In the genomic region with DNA sequence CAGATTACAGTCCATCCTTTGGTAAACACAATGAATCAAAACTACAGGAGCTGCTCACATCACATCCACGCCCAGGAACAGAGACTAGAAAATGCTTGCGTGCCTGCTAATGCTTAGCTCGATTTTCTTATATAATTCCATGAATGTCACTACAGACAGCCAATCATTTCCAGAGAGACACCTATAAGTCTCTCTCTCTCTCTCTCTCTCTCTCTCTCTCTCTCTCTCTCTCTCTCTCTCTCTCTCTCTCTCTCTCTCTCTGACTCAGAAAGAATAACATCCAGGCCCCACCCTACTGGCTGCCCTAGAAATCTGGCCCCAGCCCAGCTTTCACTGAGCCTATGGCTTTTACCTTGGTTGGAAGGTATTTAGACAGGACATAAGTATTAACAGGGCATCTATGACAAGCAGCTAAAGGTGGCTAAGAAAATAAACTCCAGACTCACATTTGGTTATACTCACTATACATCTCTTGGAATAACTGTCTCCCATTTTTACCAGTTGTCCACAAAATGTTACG, we compare ENCODE assay signal across 33 mouse cellular contexts. TPM values are rescaled to one million over a fixed set of nuclear protein-coding genes. Genes with fewer than 3 reads are reported as not detected.
DNase-seq lines count a peak whose midpoint lies in the region; ATAC-seq and TF ChIP-seq lines count a peak whose summit lies in the region.
"Had no signal": no experiment of that assay in that cellular context is flagged by ENCODE, and none has a peak within 500 bp of the region (broad histone marks: within the 10 kb centered on the region; RNA-seq: fewer than 3 reads in every experiment).

No protein-coding gene starts in this region.

- H3K27me3 ChIP-seq in liver, embryonic 12.5 days (replicated peaks), result no peaks in the 10 kb centered on the region
- no peaks in the 10 kb centered on the region for H3K27me3 ChIP-seq in small intestine, adult 2 months (ENCODE audit: control insufficient read depth, insufficient read depth, low read length)
- no peaks in the 10 kb centered on the region for H3K27me3 ChIP-seq in forebrain, embryonic 14.5 days (replicated peaks; ENCODE audit: control insufficient read depth, insufficient read depth, low read length)
- H3K27me3 ChIP-seq in intestine, embryonic 15.5 days (replicated peaks), result no peaks in the 10 kb centered on the region
- H3K27me3 ChIP-seq: embryonic facial prominence, embryonic 15.5 days; hindbrain, embryonic 15.5 days; limb, embryonic 12.5 days; midbrain, embryonic 12.5 days; neural tube, embryonic 15.5 days had no signal

- no peaks in the 10 kb centered on the region for H3K9me3 ChIP-seq in liver, embryonic 12.5 days (replicated peaks)
- H3K9me3 ChIP-seq in forebrain, embryonic 14.5 days (replicated peaks; ENCODE audit: control insufficient read depth, low read length), result no peaks in the 10 kb centered on the region
- no peaks in the 10 kb centered on the region for H3K9me3 ChIP-seq in intestine, embryonic 15.5 days
- H3K9me3 ChIP-seq: embryonic facial prominence, embryonic 15.5 days; hindbrain, embryonic 15.5 days; limb, embryonic 12.5 days; midbrain, embryonic 12.5 days; neural tube, embryonic 15.5 days had no signal

- TF ChIP-seq POLR2A in small intestine, adult 2 months (IDR thresholded peaks at IDR 0.05; ENCODE audit: low read depth, low read length), result no peak

- ATAC-seq in erythroblast, adult 5-6 weeks (replicated peaks; ENCODE audit: low FRiP score, poor library complexity, severe bottlenecking), result 0 out of 2 replicates have a peak, but pooled peaks have one; percentile 31
- ATAC-seq in liver, embryonic 12.5 days, result no peak
- no peak for ATAC-seq in forebrain, embryonic 14.5 days
- no peak for ATAC-seq in intestine, embryonic 15.5 days
- ATAC-seq: CD4-positive, CD25-positive, alpha-beta regulatory T cell, adult 4 months; intestine, embryonic 16.5 days had no signal

- peaks cover 46% of the 10 kb centered on the region for H3K36me3 ChIP-seq in liver, embryonic 12.5 days
- no peaks in the 10 kb centered on the region for H3K36me3 ChIP-seq in small intestine, adult 2 months (ENCODE audit: control insufficient read depth, insufficient read depth, low read length)
- no peaks in the 10 kb centered on the region for H3K36me3 ChIP-seq in forebrain, embryonic 14.5 days (ENCODE audit: control insufficient read depth, insufficient read depth, low read length)
- no peaks in the 10 kb centered on the region for H3K36me3 ChIP-seq in intestine, embryonic 15.5 days
- H3K36me3 ChIP-seq: embryonic facial prominence, embryonic 15.5 days; hindbrain, embryonic 15.5 days; limb, embryonic 12.5 days; midbrain, embryonic 12.5 days; neural tube, embryonic 15.5 days had no signal

- TF ChIP-seq CTCF in small intestine, adult 2 months (IDR thresholded peaks at IDR 0.05; ENCODE audit: extremely low read depth, insufficient read length, insufficient replicate concordance, low read depth, low read length), result no peak

- peak overlapping the region; percentile 46 for H3K4me2 ChIP-seq in liver, embryonic 12.5 days
- no peak overlapping the region for H3K4me2 ChIP-seq in forebrain, embryonic 14.5 days (ENCODE audit: low read length)
- no peak overlapping the region for H3K4me2 ChIP-seq in intestine, embryonic 15.5 days (replicated peaks)
- H3K4me2 ChIP-seq: embryonic facial prominence, embryonic 15.5 days; hindbrain, embryonic 15.5 days; limb, embryonic 12.5 days; midbrain, embryonic 12.5 days; neural tube, embryonic 15.5 days had no signal

- H3K9ac ChIP-seq in liver, embryonic 12.5 days, result peak overlapping the region; percentile 64
- H3K9ac ChIP-seq in forebrain, embryonic 14.5 days (ENCODE audit: low read length), result no peak overlapping the region
- H3K9ac ChIP-seq in intestine, embryonic 15.5 days, result no peak overlapping the region
- H3K9ac ChIP-seq: embryonic facial prominence, embryonic 15.5 days; hindbrain, embryonic 15.5 days; limb, embryonic 12.5 days; midbrain, embryonic 12.5 days; neural tube, embryonic 15.5 days had no signal

- peak; percentile 9 to 11 for DNase-seq in urinary bladder, adult 18-20 months (ENCODE audit: low spot score in 2 of 2)
- DNase-seq in urinary bladder, postnatal 25 days (ENCODE audit: low spot score), result no peak
- DNase-seq in heart, adult 11 months, result no peak
- DNase-seq in forebrain, embryonic 14.5 days (ENCODE audit: low spot score), result no peak
- DNase-seq: cerebellum, adult 8-10 months; kidney, adult 9 months; kidney, postnatal 14 days; lung, adult 2 months; lung, postnatal 14 days; thymus, adult 2 months had no signal

- peak overlapping the region; percentile 82 for H3K27ac ChIP-seq in liver, embryonic 12.5 days
- H3K27ac ChIP-seq in small intestine, adult 2 months (ENCODE audit: insufficient read depth, low read depth, low read length), result 0 out of 2 replicates have a peak overlapping the region, but pooled peaks have one; percentile 15
- no peak overlapping the region for H3K27ac ChIP-seq in forebrain, embryonic 14.5 days (ENCODE audit: low read depth, low read length)
- no peak overlapping the region for H3K27ac ChIP-seq in intestine, embryonic 15.5 days
- H3K27ac ChIP-seq: embryonic facial prominence, embryonic 15.5 days; hindbrain, embryonic 15.5 days; layer of hippocampus, adult 2 months; limb, embryonic 12.5 days; midbrain, embryonic 12.5 days; neural tube, embryonic 15.5 days had no signal

- peaks cover 28% of the 10 kb centered on the region for H3K4me1 ChIP-seq in liver, embryonic 12.5 days
- peaks cover 18% of the 10 kb centered on the region for H3K4me1 ChIP-seq in small intestine, adult 2 months (ENCODE audit: control insufficient read depth, insufficient read depth, insufficient read length, low read length)
- no peaks in the 10 kb centered on the region for H3K4me1 ChIP-seq in forebrain, embryonic 14.5 days (ENCODE audit: control insufficient read depth, insufficient read depth, low read length)
- H3K4me1 ChIP-seq in intestine, embryonic 15.5 days (replicated peaks), result no peaks in the 10 kb centered on the region
- H3K4me1 ChIP-seq: embryonic facial prominence, embryonic 15.5 days; hindbrain, embryonic 15.5 days; limb, embryonic 12.5 days; midbrain, embryonic 12.5 days; neural tube, embryonic 15.5 days had no signal

- WGBS in liver, embryonic 12.5 days (ENCODE audit: insufficient replicate concordance), result 67% methylated on average over 4 of the region's 4 CpGs
- 44% methylated on average over 4 of the region's 4 CpGs for WGBS in small intestine, adult 2 months
- 85% methylated on average over 4 of the region's 4 CpGs for WGBS in forebrain, embryonic 14.5 days
- 72% methylated on average over 4 of the region's 4 CpGs for WGBS in intestine, embryonic 15.5 days

- peak overlapping the region; percentile 57 for H3K4me3 ChIP-seq in liver, embryonic 12.5 days
- no peak overlapping the region for H3K4me3 ChIP-seq in small intestine, adult 2 months (ENCODE audit: low read depth, low read length)
- no peak overlapping the region for H3K4me3 ChIP-seq in forebrain, embryonic 14.5 days (ENCODE audit: low read depth, low read length)
- no peak overlapping the region for H3K4me3 ChIP-seq in intestine, embryonic 15.5 days (replicated peaks)
- H3K4me3 ChIP-seq: embryonic facial prominence, embryonic 15.5 days; hindbrain, embryonic 15.5 days; layer of hippocampus, adult 2 months; limb, embryonic 12.5 days; midbrain, embryonic 12.5 days; neural tube, embryonic 15.5 days had no signal

RNA-seq across cellular contexts. Expression of a gene that starts 1.9 kb away (rescaled TPM):
- total RNA-seq in erythroblast, adult 5-6 weeks (2015; ENCODE audit: low replicate concordance), result 255 and 269 TPM in 2 replicates
- 137 and 175 TPM in 2 replicates for total RNA-seq in erythroblast, adult 5-6 weeks (2017; ENCODE audit: low replicate concordance)
- polyA plus RNA-seq in liver, embryonic 12.5 days (2016; fragmentation: Nextera tagmentation; extraction: Ambion mirVana), result 7.6 and 7.8 TPM in 2 replicates
- polyA plus RNA-seq in small intestine, adult 2 months (2012; rRNA removed), result 4.5 and 33.3 TPM in 2 replicates
- polyA plus RNA-seq in forebrain, embryonic 14.5 days (2014; fragmentation: Nextera tagmentation; extraction: Ambion mirVana), result 0.05 and 0.09 TPM in 2 replicates
- 0.54 and 0.82 TPM in 2 replicates for polyA plus RNA-seq in intestine, embryonic 15.5 days (2015; fragmentation: Nextera tagmentation; extraction: Ambion mirVana)
- polyA plus RNA-seq: forebrain, embryonic 11.5 days; hindbrain, embryonic 15.5 days; limb, embryonic 12.5 days; midbrain, embryonic 12.5 days had no signal

RNA-seq across cellular contexts. Expression of a gene that starts 16.3 kb away (rescaled TPM):
- total RNA-seq in erythroblast, adult 5-6 weeks (2015; ENCODE audit: low replicate concordance), result not detected in 2 replicates
- total RNA-seq in erythroblast, adult 5-6 weeks (2017; ENCODE audit: low replicate concordance), result not detected in 2 replicates
- polyA plus RNA-seq in liver, embryonic 12.5 days (2016; fragmentation: Nextera tagmentation; extraction: Ambion mirVana), result not detected in 2 replicates
- 0.13 TPM in 2 replicates for polyA plus RNA-seq in small intestine, adult 2 months (2012; rRNA removed)
- not detected in 2 replicates for polyA plus RNA-seq in forebrain, embryonic 14.5 days (2014; fragmentation: Nextera tagmentation; extraction: Ambion mirVana)
- not detected in 2 replicates for polyA plus RNA-seq in intestine, embryonic 15.5 days (2015; fragmentation: Nextera tagmentation; extraction: Ambion mirVana)
- total RNA-seq: common myeloid progenitor, adult 5-6 weeks; gastrocnemius, adult 18-20 months; hematopoietic stem cell, adult 5-6 weeks; layer of hippocampus, adult 2 months; layer of hippocampus, postnatal 25 days; left cerebral cortex, postnatal 14 days; megakaryocyte, adult 5-6 weeks had no signal
- polyA plus RNA-seq: CD4-positive, CD25-positive, alpha-beta regulatory T cell, adult 4 months; forebrain, embryonic 11.5 days; hindbrain, embryonic 15.5 days; intestine, embryonic 16.5 days; limb, embryonic 12.5 days; midbrain, embryonic 12.5 days; neural tube, embryonic 15.5 days; stomach, embryonic 14.5 days had no signal

RNA-seq across cellular contexts. Expression of a gene that starts 37.2 kb away (rescaled TPM):
- not detected in 2 replicates for total RNA-seq in erythroblast, adult 5-6 weeks (2015; ENCODE audit: low replicate concordance)
- total RNA-seq in erythroblast, adult 5-6 weeks (2017; ENCODE audit: low replicate concordance), result not detected in 2 replicates
- polyA plus RNA-seq in liver, embryonic 12.5 days (2016; fragmentation: Nextera tagmentation; extraction: Ambion mirVana), result not detected in 2 replicates
- 0.24 and 0.43 TPM in 2 replicates for polyA plus RNA-seq in small intestine, adult 2 months (2012; rRNA removed)
- polyA plus RNA-seq in forebrain, embryonic 14.5 days (2014; fragmentation: Nextera tagmentation; extraction: Ambion mirVana), result not detected in 2 replicates
- polyA plus RNA-seq in intestine, embryonic 15.5 days (2015; fragmentation: Nextera tagmentation; extraction: Ambion mirVana), result not detected in 2 replicates
- total RNA-seq: common myeloid progenitor, adult 5-6 weeks; gastrocnemius, adult 18-20 months; gastrocnemius, postnatal 4 days; hematopoietic stem cell, adult 5-6 weeks; layer of hippocampus, adult 2 months; layer of hippocampus, postnatal 25 days; left cerebral cortex, postnatal 14 days; megakaryocyte, adult 5-6 weeks had no signal
- polyA plus RNA-seq: CD4-positive, CD25-positive, alpha-beta regulatory T cell, adult 4 months; embryonic facial prominence, embryonic 15.5 days; forebrain, embryonic 11.5 days; heart, embryonic 16.5 days; hindbrain, embryonic 15.5 days; limb, embryonic 12.5 days; lung, adult 2 months; midbrain, embryonic 12.5 days; neural tube, embryonic 15.5 days; stomach, embryonic 14.5 days; thymus, adult 2 months; urinary bladder, adult 2 months had no signal

RNA-seq across cellular contexts. Expression of a gene that starts 37.4 kb away (rescaled TPM):
- not detected in 2 replicates for total RNA-seq in erythroblast, adult 5-6 weeks (2015; ENCODE audit: low replicate concordance)
- not detected in 2 replicates for total RNA-seq in erythroblast, adult 5-6 weeks (2017; ENCODE audit: low replicate concordance)
- polyA plus RNA-seq in liver, embryonic 12.5 days (2016; fragmentation: Nextera tagmentation; extraction: Ambion mirVana), result 0.14 and 0.19 TPM in 2 replicates
- polyA plus RNA-seq in small intestine, adult 2 months (2012; rRNA removed), result 386 and 713 TPM in 2 replicates
- polyA plus RNA-seq in forebrain, embryonic 14.5 days (2014; fragmentation: Nextera tagmentation; extraction: Ambion mirVana), result not detected in 2 replicates
- 25.4 and 34.4 TPM in 2 replicates for polyA plus RNA-seq in intestine, embryonic 15.5 days (2015; fragmentation: Nextera tagmentation; extraction: Ambion mirVana)
- total RNA-seq: common myeloid progenitor, adult 5-6 weeks; hematopoietic stem cell, adult 5-6 weeks; layer of hippocampus, adult 2 months; megakaryocyte, adult 5-6 weeks had no signal
- polyA plus RNA-seq: CD4-positive, CD25-positive, alpha-beta regulatory T cell, adult 4 months; forebrain, embryonic 11.5 days; hindbrain, embryonic 15.5 days; limb, embryonic 12.5 days; midbrain, embryonic 12.5 days; neural tube, embryonic 15.5 days had no signal

Comparison
In these comparisons a context has a peak if more than half of its experiments do, and no peak if none do; other contexts are left out.
1. DNase-seq: peak in urinary bladder, adult 18-20 months (2 of 2); none in urinary bladder, postnatal 25 days (single experiment), heart, adult 11 months (single experiment) and forebrain, embryonic 14.5 days (single experiment).
2. H3K27ac ChIP-seq: peak in liver, embryonic 12.5 days (single experiment) and small intestine, adult 2 months (single experiment); none in forebrain, embryonic 14.5 days (single experiment) and intestine, embryonic 15.5 days (single experiment).